Mouse (Mus musculus) cerebellum, adult 2 months (tissue): ENCODE results near the gene Gm14406.

Source experiments
- CTCF ChIP-seq: fragments of 200-500 bp; IDR thresholded peaks from 2 replicates; pipeline ENCODE4 v1.5.1; 2011; ENCODE audit warnings: low read depth, mild to moderate bottlenecking, control low read depth, low read length, moderate library complexity, borderline replicate concordance; ENCODE audit not compliant: insufficient read depth
- POLR2A ChIP-seq: fragments of 200-500 bp; IDR thresholded peaks from 2 replicates; pipeline ENCODE4 v1.6.1; 2011; ENCODE audit warnings: low read length, control low read depth, borderline replicate concordance; ENCODE audit not compliant: insufficient read depth

DNA sequence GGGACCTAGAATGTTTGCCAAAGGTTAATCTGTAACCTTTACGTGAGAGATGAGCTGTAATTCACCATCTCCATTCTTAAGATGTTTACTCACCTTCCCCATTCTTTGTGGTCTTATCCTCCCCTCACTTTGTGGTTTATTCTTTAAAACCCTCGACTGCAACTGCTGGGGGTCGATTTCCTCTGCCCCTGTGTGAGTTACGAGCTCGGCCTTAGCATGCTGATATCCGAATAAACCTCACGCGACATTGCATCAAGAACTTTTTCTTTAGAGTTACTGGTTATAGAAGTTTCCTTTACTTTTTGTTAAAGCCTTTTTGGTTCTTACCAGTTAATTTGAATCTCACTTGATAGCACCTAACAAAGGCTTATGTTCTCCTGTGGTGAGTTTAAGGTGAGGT, 58.0 kb downstream of the Gm14406 start:
- TF ChIP-seq CTCF (no peak), POLR2A (no peak)
